Mouse (Mus musculus) lung, embryonic 15.5 days (tissue): ENCODE results near the gene Cpeb3. TPM values are rescaled to one million over a fixed set of nuclear protein-coding genes. Genes with fewer than 3 reads are reported as not detected.
A peak's percentile ranks its signal among the peaks of the same experiment; 100 is the strongest.

Experiments used
- ATAC-seq: fragments of 200-750 bp; cut with Nextera tagmentation; 2 replicates; pipeline ENCODE4 v1.8.0; 2017; ENCODE audit warnings: moderate number of reproducible peaks, borderline replicate concordance; ENCODE audit not compliant: low FRiP score, low TSS enrichment; ENCODE audit errors: extremely low read depth
- H3K27ac ChIP-seq: fragments of 300-500 bp; sonication (generic); 2 replicates; pipeline ENCODE4 v1.5.1; 2015; ENCODE audit warnings: moderate library complexity, mild to moderate bottlenecking, inconsistent platforms
- H3K27me3 ChIP-seq: fragments of 300-500 bp; sonication (generic); 2 replicates; pipeline ENCODE4 v1.6.1; 2015; ENCODE audit warnings: inconsistent platforms
- H3K36me3 ChIP-seq: fragments of 300-500 bp; sonication (generic); 2 replicates; pipeline ENCODE4 v1.6.1; 2015; ENCODE audit warnings: inconsistent platforms
- H3K4me1 ChIP-seq: fragments of 300-500 bp; sonication (generic); 2 replicates; pipeline ENCODE4 v1.6.1; 2015; ENCODE audit warnings: inconsistent platforms
- H3K4me2 ChIP-seq: fragments of 300-500 bp; sonication (generic); 2 replicates; pipeline ENCODE4 v1.6.1; 2015; ENCODE audit warnings: inconsistent platforms, mild to moderate bottlenecking, moderate library complexity
- H3K4me3 ChIP-seq: fragments of 300-500 bp; sonication (generic); 2 replicates; pipeline ENCODE4 v1.5.1; 2015; ENCODE audit warnings: mild to moderate bottlenecking, inconsistent platforms
- H3K9ac ChIP-seq: fragments of 300-500 bp; sonication (generic); 2 replicates; pipeline ENCODE4 v1.6.1; 2015; ENCODE audit warnings: inconsistent platforms
- H3K9me3 ChIP-seq: fragments of 300-500 bp; sonication (generic); 2 replicates; pipeline ENCODE4 v1.6.1; 2016; ENCODE audit warnings: inconsistent platforms
- WGBS: fragments of 180-500 bp; shearing (Covaris S2); methylation state at CpG from one replicate; pipeline ENCODE4 v1.1.7; 2015; 5-methylcytosine and 5-hydroxymethylcytosine counted together
- polyA plus RNA-seq: library from polyadenylated mRNA; unstranded; fragments of >200 nt; fragmentation: Nextera tagmentation; extraction: Ambion mirVana; gene quantifications from 2 replicates; pipeline ENCODE4 v1.2.1, GENCODE M21; 2015

Gene Cpeb3
- polyA plus RNA-seq, 1 experiment from 2014 or later, result 1.0 TPM

DNA sequence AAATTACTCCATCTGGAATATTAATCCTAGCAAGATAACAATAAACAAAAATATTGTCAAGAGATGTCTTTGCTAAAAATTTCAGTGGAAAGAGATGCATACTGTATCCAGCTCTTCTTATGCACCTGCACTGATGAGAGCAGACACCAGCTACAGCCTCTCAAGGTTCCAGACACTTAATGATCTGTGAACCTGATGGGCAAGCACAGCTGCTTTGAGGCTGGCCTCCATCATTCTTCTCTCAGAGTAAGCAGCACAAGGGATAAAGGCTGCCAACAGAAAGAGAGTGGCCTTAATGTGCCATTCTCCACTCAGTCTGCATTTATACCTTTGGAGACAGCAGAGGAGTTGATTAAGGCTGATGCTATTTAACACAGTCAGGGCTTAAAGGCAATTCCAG, 167.5 kb downstream of the Cpeb3 start:
- H3K36me3 ChIP-seq, result no peaks in the 10 kb centered on the region
- H3K27me3 ChIP-seq, result no peaks in the 10 kb centered on the region
- ATAC-seq, result no peak
- no peak overlapping the region for H3K4me3 ChIP-seq
- no peaks in the 10 kb centered on the region for H3K9me3 ChIP-seq
- H3K4me1 ChIP-seq, result no peaks in the 10 kb centered on the region
- H3K4me2 ChIP-seq, result no peak overlapping the region
- no peak overlapping the region for H3K9ac ChIP-seq
- no peak overlapping the region for H3K27ac ChIP-seq

DNA sequence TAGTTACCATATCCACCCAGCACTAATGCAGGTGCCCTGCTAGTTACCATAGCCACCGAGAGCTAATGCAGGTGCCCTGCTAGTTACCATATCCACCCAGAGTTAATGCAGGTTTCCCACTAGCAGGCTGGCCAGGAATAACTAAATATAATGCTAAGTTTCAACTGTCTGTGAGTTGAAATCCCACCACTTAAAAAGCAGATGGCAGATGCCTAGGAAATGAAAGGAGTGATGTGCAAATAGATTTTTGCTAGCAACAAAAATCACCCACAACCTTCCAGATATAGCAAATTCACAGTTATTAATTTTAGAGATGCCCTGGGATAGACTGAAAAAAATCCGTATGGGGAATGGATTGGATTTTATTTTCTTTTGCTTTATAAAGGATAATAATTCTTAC, 176.0 kb downstream of the Cpeb3 start:
- ATAC-seq, result no peak
- 86% methylated on average over 2 of the region's 2 CpGs for WGBS
- Histone ChIP-seq H3K36me3 (no peaks in the 10 kb centered on the region), H3K9me3 (no peaks in the 10 kb centered on the region), H3K27me3 (no peaks in the 10 kb centered on the region), H3K27ac (no peak overlapping the region), H3K4me2 (no peak overlapping the region), H3K4me1 (no peaks in the 10 kb centered on the region), H3K4me3 (no peak overlapping the region), H3K9ac (no peak overlapping the region)

DNA sequence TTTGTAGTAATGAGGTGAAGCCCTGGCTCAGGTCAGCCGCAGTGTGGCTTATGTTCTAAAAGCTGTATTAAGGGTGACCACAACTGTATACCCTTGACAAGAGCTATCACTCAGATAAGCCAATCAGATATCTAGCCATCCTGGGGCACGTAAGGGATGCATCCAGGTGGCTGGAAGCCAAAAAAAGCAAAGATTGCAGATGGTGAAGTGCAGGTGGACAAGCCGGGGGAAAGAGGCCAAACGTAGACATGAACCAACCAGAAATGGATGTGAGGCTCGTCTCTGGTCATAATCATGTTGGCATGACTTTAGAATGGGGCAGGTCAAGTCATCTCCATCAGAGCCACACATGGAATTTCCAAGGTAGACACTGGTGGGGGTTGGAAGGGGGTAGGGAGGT, 177.0 kb downstream of the Cpeb3 start:
- Histone ChIP-seq H3K4me2 (no peak overlapping the region), H3K36me3 (no peaks in the 10 kb centered on the region), H3K9ac (no peak overlapping the region), H3K27ac (no peak overlapping the region), H3K4me1 (no peaks in the 10 kb centered on the region), H3K9me3 (no peaks in the 10 kb centered on the region), H3K4me3 (no peak overlapping the region), H3K27me3 (no peaks in the 10 kb centered on the region)
- WGBS, result 71% methylated on average over 5 of the region's 5 CpGs
- no peak for ATAC-seq

DNA sequence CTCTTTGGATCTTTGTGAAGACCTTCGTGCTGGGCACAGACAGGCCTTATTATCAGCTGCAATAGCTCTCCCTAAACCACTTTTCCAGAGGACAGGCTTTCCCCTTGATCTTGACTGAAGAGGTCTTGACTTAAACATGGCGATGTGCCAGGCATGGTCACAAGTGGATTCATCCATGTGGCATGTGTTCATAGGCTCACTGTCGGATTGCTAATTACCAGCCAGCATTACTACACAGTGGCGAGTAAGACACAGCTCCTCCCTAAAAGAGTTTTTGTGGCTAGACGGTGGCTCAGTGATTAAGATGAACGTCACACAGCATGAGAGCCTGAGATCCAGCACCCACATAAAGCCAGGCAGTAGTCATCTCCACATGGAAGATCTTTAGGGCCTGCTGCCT, 178.6 kb downstream of the Cpeb3 start:
- ATAC-seq, result no peak

DNA sequence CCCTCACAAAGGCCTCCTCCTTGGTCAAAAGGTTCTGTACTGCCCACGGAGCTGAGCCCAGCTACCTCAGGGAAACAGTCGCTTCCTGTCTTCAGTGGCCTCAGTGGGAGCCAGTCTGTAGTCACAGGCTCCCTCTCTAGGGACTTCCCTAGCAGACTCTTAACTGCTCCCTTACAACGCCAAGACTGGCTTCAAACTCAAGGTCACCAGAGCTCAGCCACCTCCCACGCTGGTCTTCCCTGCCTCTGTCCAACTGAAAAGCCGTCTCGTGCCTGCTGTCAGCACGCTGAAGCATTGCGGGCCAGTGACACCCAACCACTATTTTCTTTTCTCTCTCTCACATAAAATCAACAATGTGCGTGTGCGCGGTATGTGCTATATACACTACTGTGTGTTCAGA, 182.0 kb downstream of the Cpeb3 start:
- Histone ChIP-seq H3K4me2 (no peak overlapping the region), H3K27me3 (no peaks in the 10 kb centered on the region), H3K9me3 (no peaks in the 10 kb centered on the region), H3K4me1 (no peaks in the 10 kb centered on the region; the same call in 1 of the 2 replicates), H3K9ac (no peak overlapping the region), H3K4me3 (no peak overlapping the region), H3K36me3 (no peaks in the 10 kb centered on the region), H3K27ac (no peak overlapping the region)
- 53% methylated on average over 11 of the region's 11 CpGs for WGBS
- no peak for ATAC-seq

More for the DNA sequence above, 178.6 kb downstream of the Cpeb3 start:
- Histone ChIP-seq H3K4me2 (no peak overlapping the region), H3K9ac (no peak overlapping the region), H3K4me3 (no peak overlapping the region), H3K9me3 (no peaks in the 10 kb centered on the region), H3K36me3 (no peaks in the 10 kb centered on the region), H3K4me1 (no peaks in the 10 kb centered on the region; the same call in 1 of the 2 replicates), H3K27me3 (no peaks in the 10 kb centered on the region), H3K27ac (no peak overlapping the region)
- WGBS, result 60% methylated on average over 6 of the region's 6 CpGs

DNA sequence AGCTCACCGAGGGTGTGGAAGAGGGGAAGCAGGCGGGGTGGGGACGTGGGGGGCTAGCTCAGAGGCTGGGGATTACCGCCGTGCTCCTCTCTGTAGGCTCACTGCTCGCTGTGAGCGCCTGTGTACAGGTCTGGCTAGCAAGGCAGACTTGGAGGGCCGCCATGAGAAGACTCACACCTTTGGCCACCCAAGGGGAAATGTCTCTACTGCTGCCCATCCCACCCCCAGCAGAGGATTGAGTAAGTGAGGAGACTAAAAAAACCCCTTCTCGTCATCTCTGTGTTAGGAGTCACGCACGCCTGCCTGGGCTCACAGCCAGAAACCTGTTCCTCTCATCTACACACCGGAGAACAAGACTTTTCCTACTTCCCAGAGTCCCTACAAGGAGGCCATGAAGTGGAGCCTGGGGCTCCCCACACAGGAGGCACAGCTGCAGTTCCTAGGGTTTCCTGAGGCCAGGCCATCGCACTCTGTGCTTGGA, 182.5 kb downstream of the Cpeb3 start:
- Histone ChIP-seq H3K27ac (no peak overlapping the region), H3K4me3 (no peak overlapping the region), H3K9ac (no peak overlapping the region), H3K9me3 (no peaks in the 10 kb centered on the region), H3K4me2 (no peak overlapping the region), H3K36me3 (no peaks in the 10 kb centered on the region), H3K4me1 (no peaks in the 10 kb centered on the region; the same call in 1 of the 2 replicates), H3K27me3 (no peaks in the 10 kb centered on the region)
- WGBS, result 46% methylated on average over 13 of the region's 13 CpGs
- ATAC-seq, result no peak

DNA sequence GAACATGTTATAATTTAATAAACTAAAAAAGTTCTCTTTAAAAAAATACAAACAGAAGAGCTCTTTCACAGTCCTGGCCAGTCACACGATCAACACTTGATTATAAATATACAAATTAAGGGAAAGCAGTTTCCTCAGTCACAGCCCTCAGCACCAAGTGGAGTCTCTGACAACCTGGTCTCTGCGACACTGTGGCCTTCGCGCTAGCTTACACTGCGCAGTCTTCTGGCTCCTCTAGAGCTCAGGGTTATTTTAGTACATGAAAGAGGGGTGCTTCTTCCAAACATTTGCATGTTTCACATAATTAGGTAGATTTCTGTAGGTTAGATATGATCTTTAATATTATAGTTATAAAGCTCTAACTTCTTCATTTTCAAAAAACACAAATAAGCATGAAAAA, 186.3 kb downstream of the Cpeb3 start:
- H3K4me3 ChIP-seq, result no peak overlapping the region
- no peak for ATAC-seq
- H3K9me3 ChIP-seq, result no peaks in the 10 kb centered on the region
- H3K36me3 ChIP-seq, result no peaks in the 10 kb centered on the region
- no peak overlapping the region for H3K9ac ChIP-seq
- no peak overlapping the region for H3K4me2 ChIP-seq
- H3K4me1 ChIP-seq, result peaks cover 9% of the 10 kb centered on the region
- WGBS, result 90% methylated on average over 5 of the region's 5 CpGs
- no peaks in the 10 kb centered on the region for H3K27me3 ChIP-seq
- no peak overlapping the region for H3K27ac ChIP-seq

DNA sequence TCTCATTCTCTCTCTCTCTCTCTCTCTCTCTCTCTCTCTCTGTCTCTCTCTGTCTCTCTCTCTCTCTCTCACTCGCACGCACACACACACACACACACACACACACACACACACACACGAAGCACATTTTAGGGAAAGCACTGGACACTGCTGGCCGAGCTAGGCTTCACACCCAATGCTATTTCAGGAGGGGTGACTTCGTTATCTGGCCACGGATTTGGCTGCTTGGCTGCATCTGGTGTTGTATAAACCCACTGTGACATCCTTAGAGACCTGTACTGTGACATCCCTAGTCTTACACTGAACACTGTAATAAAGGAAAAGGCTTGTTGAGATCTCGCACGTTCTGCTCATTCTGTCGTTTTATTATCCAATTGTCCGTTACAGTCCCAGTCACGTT, 187.4 kb downstream of the Cpeb3 start:
- 76% methylated on average over 11 of the region's 11 CpGs for WGBS
- Histone ChIP-seq H3K36me3 (no peaks in the 10 kb centered on the region), H3K4me1 (peaks cover 9% of the 10 kb centered on the region), H3K4me3 (no peak overlapping the region), H3K9me3 (no peaks in the 10 kb centered on the region), H3K4me2 (no peak overlapping the region), H3K9ac (no peak overlapping the region), H3K27ac (no peak overlapping the region), H3K27me3 (no peaks in the 10 kb centered on the region)
- no peak for ATAC-seq

DNA sequence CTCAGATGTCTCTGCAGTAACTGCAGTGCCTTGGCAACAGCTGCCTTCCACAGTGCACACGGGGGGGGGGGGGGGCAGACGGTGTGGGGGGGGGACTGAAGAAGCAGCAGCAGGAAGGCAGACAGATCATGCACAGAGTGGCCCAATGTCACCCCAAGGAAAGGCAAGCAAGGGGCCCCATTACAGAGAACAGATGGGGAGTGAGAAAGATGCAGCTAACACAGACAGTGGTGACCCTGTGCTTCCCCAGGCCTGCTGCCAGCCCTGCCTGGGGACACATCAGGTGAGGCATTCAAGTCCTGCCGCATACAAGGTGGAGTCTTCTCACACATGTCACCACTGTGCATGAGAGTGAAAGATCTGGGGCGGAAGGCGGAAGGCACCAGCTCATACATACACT, 187.9 kb downstream of the Cpeb3 start:
- 55% methylated on average over 5 of the region's 5 CpGs for WGBS
- H3K27ac ChIP-seq, result no peak overlapping the region

DNA sequence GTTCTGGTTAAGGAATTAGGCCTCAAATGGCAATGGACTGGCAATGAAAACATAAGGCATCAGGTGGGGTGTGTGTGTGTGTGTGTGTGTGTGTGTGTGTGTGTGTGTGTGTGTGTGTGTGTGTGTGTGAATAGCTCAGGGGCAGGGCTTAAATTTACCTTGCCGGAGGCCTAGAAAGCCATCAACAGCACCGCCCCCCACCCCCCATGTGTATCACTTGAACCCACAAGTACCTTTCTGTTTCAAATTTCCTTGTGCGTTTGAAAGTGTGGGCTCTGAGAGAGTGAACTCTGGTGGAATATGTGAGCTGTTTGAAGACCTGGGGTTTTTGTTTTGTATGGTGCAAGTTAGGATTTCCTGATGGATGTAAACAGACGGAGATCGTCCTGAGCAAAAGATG, 189.5 kb downstream of the Cpeb3 start:
- peaks cover 4% of the 10 kb centered on the region; the same call in 1 of the 2 replicates for H3K36me3 ChIP-seq
- peak overlapping the region; percentile 50 for H3K4me3 ChIP-seq
- no peaks in the 10 kb centered on the region for H3K27me3 ChIP-seq
- peak overlapping the region; percentile 33; the same call in 1 of the 2 replicates for H3K9ac ChIP-seq
- H3K9me3 ChIP-seq, result no peaks in the 10 kb centered on the region
- H3K4me2 ChIP-seq, result peak overlapping the region; percentile 78
- 35% methylated on average over 5 of the region's 5 CpGs for WGBS
- H3K27ac ChIP-seq, result no peak overlapping the region
- peak; percentile 3; the same call in 1 of the 2 replicates for ATAC-seq
- peaks cover 9% of the 10 kb centered on the region for H3K4me1 ChIP-seq

More for the DNA sequence above, 187.9 kb downstream of the Cpeb3 start:
- H3K4me2 ChIP-seq, result no peak overlapping the region
- no peaks in the 10 kb centered on the region for H3K27me3 ChIP-seq
- H3K4me3 ChIP-seq, result no peak overlapping the region
- H3K9me3 ChIP-seq, result no peaks in the 10 kb centered on the region
- ATAC-seq, result no peak
- no peak overlapping the region for H3K9ac ChIP-seq
- no peaks in the 10 kb centered on the region for H3K36me3 ChIP-seq
- H3K4me1 ChIP-seq, result peaks cover 9% of the 10 kb centered on the region

DNA sequence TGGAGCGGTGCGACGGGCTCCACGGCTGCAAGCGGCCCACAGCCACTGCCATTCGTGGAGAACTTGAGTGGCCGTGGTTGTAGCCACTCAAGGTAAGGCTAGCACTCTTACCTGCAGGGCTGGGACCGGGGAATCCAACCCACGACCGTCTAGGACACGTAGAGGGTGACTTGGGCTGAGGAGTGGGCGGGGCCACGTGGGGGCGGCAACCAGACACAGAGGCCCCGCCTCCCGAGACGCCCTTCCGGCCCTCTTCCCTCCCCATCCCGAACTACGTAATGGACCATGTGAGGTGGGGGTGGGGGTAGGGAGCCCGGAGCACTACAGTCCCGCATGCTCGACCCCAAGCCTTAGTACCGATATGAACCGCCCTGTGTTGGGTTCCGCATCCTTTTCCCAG, 190.0 kb downstream of the Cpeb3 start:
- no peaks in the 10 kb centered on the region for H3K9me3 ChIP-seq
- no peaks in the 10 kb centered on the region for H3K27me3 ChIP-seq
- peaks cover 9% of the 10 kb centered on the region; the same call in 1 of the 2 replicates for H3K36me3 ChIP-seq
- peak; percentile 96 for ATAC-seq
- no peak overlapping the region for H3K27ac ChIP-seq
- H3K4me2 ChIP-seq, result peak overlapping the region; percentile 78
- H3K9ac ChIP-seq, result peak overlapping the region; percentile 40
- WGBS, result 2% methylated on average over 26 of the region's 26 CpGs
- H3K4me1 ChIP-seq, result peaks cover 9% of the 10 kb centered on the region
- H3K4me3 ChIP-seq, result peak overlapping the region; percentile 50

DNA sequence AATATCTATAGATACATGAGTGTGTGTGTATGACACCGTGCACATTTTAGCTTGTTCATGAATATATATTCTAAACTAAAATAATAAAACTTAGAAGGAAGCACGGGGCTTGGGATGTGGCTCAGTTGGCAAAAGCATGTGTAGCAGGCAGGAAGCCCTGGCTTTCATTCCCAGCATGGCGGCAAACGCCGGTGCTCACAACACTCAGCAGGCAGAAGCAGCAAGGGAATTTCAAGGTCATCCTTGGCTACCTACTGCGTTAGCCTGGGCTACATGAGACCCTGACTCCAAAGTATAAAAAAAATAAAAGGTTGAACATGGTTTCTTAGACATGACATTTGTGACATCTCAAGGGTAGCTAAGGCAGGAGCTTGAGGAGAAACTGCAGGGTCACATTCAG, 191.5 kb downstream of the Cpeb3 start:
- WGBS, result 91% methylated on average over 6 of the region's 6 CpGs
- H3K36me3 ChIP-seq, result peaks cover 23% of the 10 kb centered on the region
- H3K27ac ChIP-seq, result no peak overlapping the region
- no peaks in the 10 kb centered on the region for H3K27me3 ChIP-seq
- H3K4me3 ChIP-seq, result no peak overlapping the region
- ATAC-seq, result no peak
- no peaks in the 10 kb centered on the region for H3K9me3 ChIP-seq
- H3K4me2 ChIP-seq, result no peak overlapping the region
- no peak overlapping the region for H3K9ac ChIP-seq
- peaks cover 9% of the 10 kb centered on the region for H3K4me1 ChIP-seq
